Mouse (Mus musculus) ES-Bruce4 (cell line): ENCODE measurements around the gene Ankfy1. TPM values are rescaled to one million over a fixed set of nuclear protein-coding genes. Genes with fewer than 3 reads are reported as not detected.
"Not testable (repeated sequence)": the region's sequence is repeated elsewhere in the genome, so short reads cannot be mapped to it uniquely, and the experiment has no call there.

Experiments
- H3K27ac ChIP-seq: 2 replicates; pipeline ENCODE4 v1.5.1; 2012; ENCODE audit warnings: low read length, inconsistent platforms; ENCODE audit not compliant: insufficient read depth
- H3K27me3 ChIP-seq: 2 replicates; pipeline ENCODE4 v1.6.1; 2012; ENCODE audit warnings: mild to moderate bottlenecking, low read length, inconsistent platforms; ENCODE audit not compliant: control insufficient read depth, poor library complexity, insufficient read depth, severe bottlenecking
- H3K36me3 ChIP-seq: 2 replicates; pipeline ENCODE4 v1.6.1; 2012; ENCODE audit warnings: inconsistent platforms, mild to moderate bottlenecking, low read length, moderate library complexity; ENCODE audit not compliant: control insufficient read depth, poor library complexity, insufficient read depth, severe bottlenecking
- H3K4me1 ChIP-seq: one replicate; pipeline ENCODE4 v1.8.1; 2011; ENCODE audit warnings: low read length; ENCODE audit not compliant: control insufficient read depth, insufficient read depth
- H3K4me3 ChIP-seq: 2 replicates; pipeline ENCODE4 v1.5.1; 2011; ENCODE audit warnings: low read depth, mild to moderate bottlenecking, low read length
- H3K9ac ChIP-seq: 2 replicates; pipeline ENCODE4 v1.6.1; 2012; ENCODE audit warnings: low read depth, mild to moderate bottlenecking, inconsistent platforms; ENCODE audit not compliant: poor library complexity, severe bottlenecking
- H3K9me3 ChIP-seq: replicated peaks from 2 replicates; pipeline ENCODE4 v1.6.1; 2012; ENCODE audit warnings: mild to moderate bottlenecking, low read length, inconsistent platforms; ENCODE audit not compliant: control insufficient read depth, poor library complexity, insufficient read depth, severe bottlenecking
- CTCF ChIP-seq: IDR thresholded peaks from one replicate; pipeline ENCODE4 v1.8.1; 2011; ENCODE audit warnings: low read depth, low read length
- EP300 ChIP-seq: IDR thresholded peaks from 2 replicates; pipeline ENCODE4 v1.6.1; 2011; ENCODE audit warnings: low read depth, low read length; ENCODE audit not compliant: insufficient read depth
- POLR2A ChIP-seq: IDR thresholded peaks from one replicate; pipeline ENCODE4 v1.8.1; 2011; ENCODE audit warnings: low read length; ENCODE audit not compliant: insufficient read depth
- polyA plus RNA-seq: library from polyadenylated mRNA; stranded (reverse); fragments of >200 nt; gene quantifications from 2 replicates; pipeline ENCODE4 v1.2.4, GENCODE M21; 2011; ENCODE audit warnings: low read depth; ENCODE audit not compliant: missing spikeins, insufficient read depth, insufficient read length

Ankfy1 gene
- polyA plus RNA-seq, 1 experiment = 40.0 TPM

- H3K27me3 ChIP-seq = no peaks in the 10 kb centered on the region
- no peak overlapping the region for H3K27ac ChIP-seq
- TF ChIP-seq CTCF = no peak
- H3K9me3 ChIP-seq = no peaks in the 10 kb centered on the region
- H3K36me3 ChIP-seq = peaks cover 18% of the 10 kb centered on the region
- H3K9ac ChIP-seq = no peak overlapping the region
- H3K4me1 ChIP-seq = no peaks in the 10 kb centered on the region
- H3K4me3 ChIP-seq = no peak overlapping the region
Observed at GRCm38 (mm10) chr11:72767716-72768115, 77.9 kb downstream of the Ankfy1 start.

- no peaks in the 10 kb centered on the region for H3K4me1 ChIP-seq
- no peaks in the 10 kb centered on the region for H3K27me3 ChIP-seq
- H3K9me3 ChIP-seq = no peaks in the 10 kb centered on the region
- H3K9ac ChIP-seq = no peak overlapping the region
- H3K4me3 ChIP-seq = no peak overlapping the region
- H3K27ac ChIP-seq = no peak overlapping the region
- H3K36me3 ChIP-seq = peaks cover 12% of the 10 kb centered on the region
- TF ChIP-seq POLR2A (no peak), EP300 (no peak), CTCF (no peak)
Observed at GRCm38 (mm10) chr11:72769061-72769460, 79.3 kb downstream of the Ankfy1 start.

- peaks cover 7% of the 10 kb centered on the region; the same call in 1 of the 2 replicates for H3K36me3 ChIP-seq
- no peak overlapping the region for H3K4me3 ChIP-seq
- no peak overlapping the region for H3K9ac ChIP-seq
- no peaks in the 10 kb centered on the region for H3K4me1 ChIP-seq
- H3K27ac ChIP-seq = no peak overlapping the region
- no peak for TF ChIP-seq POLR2A
- no peak for TF ChIP-seq CTCF
- TF ChIP-seq EP300 = no peak
- no peaks in the 10 kb centered on the region for H3K27me3 ChIP-seq
- no peaks in the 10 kb centered on the region for H3K9me3 ChIP-seq
Observed at GRCm38 (mm10) chr11:72770324-72770723, 80.5 kb downstream of the Ankfy1 start.

GRCm38 (mm10) chr11:72770816-72771215 lies 81.0 kb downstream of the Ankfy1 start:
- TF ChIP-seq CTCF (no peak), EP300 (no peak), POLR2A (no peak)
- no peak overlapping the region for H3K9ac ChIP-seq
- no peaks in the 10 kb centered on the region for H3K27me3 ChIP-seq
- peaks cover 7% of the 10 kb centered on the region; the same call in 1 of the 2 replicates for H3K36me3 ChIP-seq
- H3K4me3 ChIP-seq = no peak overlapping the region
- H3K27ac ChIP-seq = no peak overlapping the region
- H3K9me3 ChIP-seq = 0 out of 2 replicates have a peak, but pooled peaks cover under 1% of the 10 kb centered on the region
- no peaks in the 10 kb centered on the region for H3K4me1 ChIP-seq

GRCm38 (mm10) chr11:72771461-72771860 lies 81.7 kb downstream of the Ankfy1 start:
- H3K9ac ChIP-seq = no peak overlapping the region
- H3K4me1 ChIP-seq = no peaks in the 10 kb centered on the region
- H3K27ac ChIP-seq = no peak overlapping the region
- no peak overlapping the region for H3K4me3 ChIP-seq
- H3K36me3 ChIP-seq = peaks cover 7% of the 10 kb centered on the region; the same call in 1 of the 2 replicates
- H3K27me3 ChIP-seq = no peaks in the 10 kb centered on the region
- TF ChIP-seq EP300 (no peak), CTCF (no peak), POLR2A (no peak)
- peaks cover 6% of the 10 kb centered on the region; the same call in 1 of the 2 replicates for H3K9me3 ChIP-seq

- H3K27me3 ChIP-seq, H3K4me3 ChIP-seq, H3K9ac ChIP-seq, H3K27ac ChIP-seq, H3K9me3 ChIP-seq, H3K4me1 ChIP-seq, H3K36me3 ChIP-seq: not testable (repeated sequence)
Observed at GRCm38 (mm10) chr11:72772611-72773010, 82.8 kb downstream of the Ankfy1 start.
